Mouse (Mus musculus) forelimb bud, embryonic 11.5 days (tissue): ENCODE measurements around the gene Rab5b.
"Not testable (repeated sequence)": the region's sequence is repeated elsewhere in the genome, so short reads cannot be mapped to it uniquely, and the experiment has no call there.

Experiments used
- DNase-seq: peaks from one replicate; pipeline ENCODE4 v3.0.0-alpha.2; 2012; ENCODE audit warnings: low read depth, low spot score

Gene Rab5b

GRCm38 (mm10) chr10:128695992-128696807 lies at the start of gene Rab5b:
Gene Rab5b (minus strand): TSS chr10:128696264.
- DNase-seq: peak; percentile 99

- DNase-seq: no peak
Measured at GRCm38 (mm10) chr10:128744680-128745601, 48.9 kb upstream of the Rab5b start, which contains the start of gene Dgka. Gene Dgka (minus strand): TSS chr10:128744855.

DNA sequence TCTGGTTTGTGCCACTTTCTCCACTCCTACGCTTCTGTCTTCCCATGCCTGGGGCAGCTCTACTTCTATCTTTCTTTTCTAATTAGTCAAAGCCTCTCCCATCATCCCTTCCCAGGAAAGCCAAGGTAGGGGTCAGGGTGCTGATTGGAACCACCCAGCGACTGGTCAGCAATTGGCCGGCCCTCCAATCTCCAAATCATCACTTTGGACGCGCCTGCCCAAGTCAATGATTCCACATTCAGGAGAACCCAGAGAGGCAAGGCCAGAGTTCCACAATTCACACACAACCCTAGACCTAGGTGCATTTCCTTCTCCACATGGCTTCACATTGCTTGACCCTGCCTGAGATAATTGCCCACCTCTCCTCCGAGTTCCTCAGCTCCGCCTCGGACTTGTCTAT lies 48.1 kb upstream of the Rab5b start:
- no peak for DNase-seq

- DNase-seq: peak; percentile 35
Measured at GRCm38 (mm10) chr10:128743791-128744191, 47.7 kb upstream of the Rab5b start.

DNA sequence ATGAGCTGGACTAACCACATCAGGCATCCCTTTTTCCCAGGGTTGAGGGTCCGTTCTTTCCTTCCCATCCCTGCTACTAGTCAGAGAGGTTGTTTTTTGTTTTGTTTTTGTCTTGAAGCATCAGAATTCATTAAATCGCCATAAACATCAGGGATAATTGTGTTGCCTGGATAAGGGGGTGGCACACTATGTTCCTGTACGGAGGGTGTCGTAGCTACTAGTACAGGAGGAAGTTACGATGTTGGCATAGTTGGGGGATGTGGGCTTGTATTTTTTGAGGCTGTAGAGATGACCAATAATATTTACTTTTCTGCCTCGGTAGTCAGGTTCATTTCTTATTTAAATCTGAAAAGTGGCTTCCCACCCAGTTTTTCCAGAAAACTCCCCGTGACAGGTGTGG lies 47.2 kb upstream of the Rab5b start:
- no peak for DNase-seq

GRCm38 (mm10) chr10:128742616-128743015 lies 46.6 kb upstream of the Rab5b start:
- DNase-seq: no peak

- no peak for DNase-seq
Measured at GRCm38 (mm10) chr10:128740296-128740695, 44.2 kb upstream of the Rab5b start.

DNA sequence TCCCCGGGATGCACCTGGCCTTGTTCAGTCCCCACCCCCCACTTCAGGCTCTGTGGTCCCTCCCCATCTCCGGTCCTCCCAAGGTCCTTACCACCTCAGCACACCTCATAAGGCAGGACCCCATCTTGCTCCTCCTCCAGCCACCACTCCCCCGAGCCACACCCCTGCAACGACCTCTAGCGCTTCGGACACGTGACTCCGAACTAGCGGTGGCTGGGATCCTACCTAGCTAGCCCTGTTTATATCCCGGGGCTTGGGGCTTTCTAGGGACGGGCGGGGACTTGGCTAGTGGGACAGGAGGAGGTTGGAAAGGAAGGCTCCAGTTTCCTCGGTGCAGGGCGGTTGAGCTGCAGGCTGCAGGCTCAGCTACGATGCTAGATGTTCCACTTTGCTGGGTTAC lies 41.4 kb upstream of the Rab5b start:
- DNase-seq: no peak

GRCm38 (mm10) chr10:128731992-128732391 lies 35.9 kb upstream of the Rab5b start:
- no peak for DNase-seq

DNA sequence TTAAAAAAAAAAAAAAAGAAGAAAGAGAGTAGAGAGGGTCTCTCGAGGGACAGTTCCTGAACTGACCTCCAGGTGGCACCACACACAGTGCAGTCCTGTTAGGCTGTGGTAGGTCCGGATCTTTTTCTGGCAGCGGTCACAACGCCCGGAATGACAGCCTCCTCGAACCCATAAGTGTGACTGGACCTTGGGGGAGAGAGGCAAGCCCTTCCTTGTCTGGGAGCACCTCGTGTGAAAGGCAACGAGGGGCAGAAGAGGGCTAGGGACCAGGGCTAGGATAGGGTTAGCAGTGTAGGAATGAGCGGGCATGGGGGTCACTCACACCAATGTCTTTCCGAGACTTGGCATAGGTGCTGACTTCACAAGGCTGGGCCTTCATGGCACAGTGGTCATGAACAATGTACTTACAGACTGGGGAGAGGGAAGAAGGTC lies 35.0 kb upstream of the Rab5b start:
- DNase-seq: peak; percentile 59

GRCm38 (mm10) chr10:128728059-128728458 lies 32.0 kb upstream of the Rab5b start:
- no peak for DNase-seq

DNA sequence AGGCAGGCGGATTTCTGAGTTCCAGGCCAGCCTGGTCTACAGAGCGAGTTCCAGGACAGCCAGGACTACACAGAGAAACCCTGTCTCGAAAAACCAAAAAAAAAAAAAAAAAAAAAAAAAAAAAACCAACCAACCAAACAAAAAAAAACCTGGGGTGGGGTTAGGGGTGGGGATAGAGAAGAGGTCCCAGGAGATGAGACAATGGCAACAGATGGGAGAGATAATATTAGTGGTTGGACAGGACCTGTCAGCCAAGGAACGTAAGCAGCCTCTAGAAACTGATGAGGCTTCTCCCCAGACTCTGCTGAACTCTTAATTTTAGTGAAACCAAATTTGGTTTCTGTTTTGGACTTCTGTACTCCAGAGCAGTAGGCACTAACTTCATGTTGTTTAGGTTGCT lies 29.4 kb upstream of the Rab5b start:
- not testable (repeated sequence) for DNase-seq

GRCm38 (mm10) chr10:128715559-128716537 lies 19.8 kb upstream of the Rab5b start:
- DNase-seq: no peak

- not testable (repeated sequence) for DNase-seq
Measured at GRCm38 (mm10) chr10:128711318-128711717, 15.3 kb upstream of the Rab5b start.

DNA sequence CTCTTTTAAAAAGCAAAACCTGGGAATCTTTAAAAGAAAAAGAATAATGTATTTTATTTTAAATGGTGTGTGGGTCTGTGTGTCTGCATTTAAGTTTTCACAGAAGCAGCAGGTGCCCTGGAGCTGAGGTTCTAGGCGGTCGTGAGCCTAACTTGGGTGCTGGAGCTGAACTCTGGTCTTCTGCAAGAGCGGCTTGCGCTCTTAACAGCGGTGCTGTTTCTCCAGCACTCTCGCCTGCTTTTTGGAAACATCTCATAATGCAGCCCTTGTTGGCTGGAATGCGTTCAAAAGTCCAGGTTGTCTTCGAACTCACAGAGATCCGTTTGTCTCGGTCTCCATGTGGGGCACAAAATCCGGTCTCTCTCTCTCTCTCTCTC lies 9.2 kb upstream of the Rab5b start:
- DNase-seq: no peak

GRCm38 (mm10) chr10:128704491-128705316 lies 8.6 kb upstream of the Rab5b start, which contains the start of gene Cdk2:
Gene Cdk2 (minus strand): TSS chr10:128705031.
- peak; percentile 91 for DNase-seq

- no peak for DNase-seq
Measured at GRCm38 (mm10) chr10:128703895-128704294, 7.8 kb upstream of the Rab5b start, which contains the start of gene Pmel. Gene Pmel (plus strand): TSS chr10:128704195.

GRCm38 (mm10) chr10:128702328-128703007 lies 6.4 kb upstream of the Rab5b start:
- DNase-seq: no peak

- no peak for DNase-seq
Measured at GRCm38 (mm10) chr10:128700712-128701111, 4.6 kb upstream of the Rab5b start.

- DNase-seq: no peak
Measured at GRCm38 (mm10) chr10:128699611-128700010, 3.5 kb upstream of the Rab5b start.
